Mouse (Mus musculus) intestine, postnatal 0 days (tissue): ENCODE measurements at regions not wholly inside any gene's neighbourhood (a gene's known extent, or its start where the extent isn't known, plus 50 kb on each side); places are given as distances from the start of the nearest gene placed in this dataset.

Source experiments
- ATAC-seq: fragments of 200-750 bp; cut with Nextera tagmentation; 2 replicates; pipeline ENCODE4 v1.8.0; 2017; ENCODE audit warnings: mild to moderate bottlenecking, moderate TSS enrichment, moderate library complexity
- H3K27ac ChIP-seq: fragments of 300-500 bp; sonication (generic); 2 replicates; pipeline ENCODE4 v1.5.1; 2014; ENCODE audit warnings: mild to moderate bottlenecking, low read depth, low read length, moderate library complexity
- H3K27me3 ChIP-seq: fragments of 300-500 bp; sonication (generic); replicated peaks from 2 replicates; pipeline ENCODE4 v1.6.1; 2014; ENCODE audit warnings: low read length, mixed read lengths; ENCODE audit not compliant: control insufficient read depth, insufficient read depth
- H3K36me3 ChIP-seq: fragments of 300-500 bp; sonication (generic); 2 replicates; pipeline ENCODE4 v1.6.1; 2014; ENCODE audit warnings: mild to moderate bottlenecking, moderate library complexity; ENCODE audit not compliant: control insufficient read depth, insufficient read depth
- H3K4me1 ChIP-seq: fragments of 300-500 bp; sonication (generic); replicated peaks from 2 replicates; pipeline ENCODE4 v1.6.1; 2014; ENCODE audit warnings: antibody characterized with exemption, low read length, mixed read lengths; ENCODE audit not compliant: control insufficient read depth, insufficient read depth
- H3K4me2 ChIP-seq: fragments of 300-500 bp; sonication (generic); replicated peaks from 2 replicates; pipeline ENCODE4 v1.6.1; 2014; ENCODE audit warnings: low read depth, mild to moderate bottlenecking, moderate library complexity
- H3K4me3 ChIP-seq: fragments of 300-500 bp; sonication (generic); 2 replicates; pipeline ENCODE4 v1.5.1; 2014; ENCODE audit warnings: low read depth, low read length
- H3K9ac ChIP-seq: fragments of 300-500 bp; sonication (generic); 2 replicates; pipeline ENCODE4 v1.6.1; 2014; ENCODE audit warnings: mild to moderate bottlenecking, low read depth, low read length
- H3K9me3 ChIP-seq: fragments of 300-500 bp; sonication (generic); 2 replicates; pipeline ENCODE4 v1.6.1; 2016; ENCODE audit warnings: mixed run types; ENCODE audit not compliant: control insufficient read depth
- CTCF ChIP-seq: sonication (generic); IDR thresholded peaks from 2 replicates; pipeline ENCODE4 v1.5.1; 2016; ENCODE audit warnings: low read depth, mild to moderate bottlenecking, control low read depth, antibody characterized with exemption, moderate library complexity
- WGBS: fragments of 180-500 bp; shearing (Covaris S2); extraction: QIAGEN DNeasy Blood & Tissue Kit; methylation state at CpG from one replicate; pipeline ENCODE4 v1.1.7; 2014; 5-methylcytosine and 5-hydroxymethylcytosine counted together

- Histone ChIP-seq H3K4me1 (no peaks in the 10 kb centered on the region), H3K4me2 (no peak overlapping the region), H3K36me3 (no peaks in the 10 kb centered on the region), H3K27me3 (no peaks in the 10 kb centered on the region), H3K9ac (no peak overlapping the region), H3K4me3 (no peak overlapping the region), H3K9me3 (no peaks in the 10 kb centered on the region), H3K27ac (no peak overlapping the region)
- ATAC-seq: no peak
- WGBS: 56% methylated on average over 13 of the region's 13 CpGs
- no peak for TF ChIP-seq CTCF
Measured at GRCm38 (mm10) chr3:120472687-120473644, 688.7 kb upstream of the Ptbp2 start.

- Histone ChIP-seq H3K9ac (no peak overlapping the region), H3K9me3 (no peaks in the 10 kb centered on the region), H3K4me3 (no peak overlapping the region), H3K4me1 (no peaks in the 10 kb centered on the region), H3K27ac (no peak overlapping the region), H3K27me3 (no peaks in the 10 kb centered on the region), H3K4me2 (no peak overlapping the region), H3K36me3 (no peaks in the 10 kb centered on the region)
- TF ChIP-seq CTCF: no peak
- ATAC-seq: no peak
- WGBS: 77% methylated on average over 2 of the region's 2 CpGs
Measured at GRCm38 (mm10) chr3:120471878-120472444, 687.7 kb upstream of the Ptbp2 start.

GRCm38 (mm10) chr3:120468887-120469286 lies 684.6 kb upstream of the Ptbp2 start:
- Histone ChIP-seq H3K4me3 (no peak overlapping the region), H3K36me3 (no peaks in the 10 kb centered on the region), H3K9ac (no peak overlapping the region), H3K4me1 (no peaks in the 10 kb centered on the region), H3K4me2 (no peak overlapping the region), H3K27ac (no peak overlapping the region), H3K9me3 (no peaks in the 10 kb centered on the region), H3K27me3 (no peaks in the 10 kb centered on the region)
- no peak for ATAC-seq
- no peak for TF ChIP-seq CTCF
- 68% methylated on average over 2 of the region's 2 CpGs for WGBS

- no peak overlapping the region for H3K4me3 ChIP-seq
Measured at GRCm38 (mm10) chr3:120460717-120461116, 676.5 kb upstream of the Ptbp2 start.

GRCm38 (mm10) chr3:120457912-120458311 lies 673.6 kb upstream of the Ptbp2 start:
- Histone ChIP-seq H3K4me3 (no peak overlapping the region), H3K9me3 (no peaks in the 10 kb centered on the region), H3K27me3 (no peaks in the 10 kb centered on the region), H3K4me1 (no peaks in the 10 kb centered on the region), H3K9ac (no peak overlapping the region), H3K36me3 (no peaks in the 10 kb centered on the region), H3K4me2 (no peak overlapping the region), H3K27ac (no peak overlapping the region)
- no peak for ATAC-seq
- no peak for TF ChIP-seq CTCF
- 73% methylated on average over 7 of the region's 7 CpGs for WGBS

More at GRCm38 (mm10) chr3:120460717-120461116, 676.5 kb upstream of the Ptbp2 start:
- no peak for ATAC-seq
- no peak overlapping the region for H3K27ac ChIP-seq
- H3K9ac ChIP-seq: no peak overlapping the region
- H3K27me3 ChIP-seq: no peaks in the 10 kb centered on the region
- no peaks in the 10 kb centered on the region for H3K4me1 ChIP-seq
- H3K9me3 ChIP-seq: no peaks in the 10 kb centered on the region
- no peak overlapping the region for H3K4me2 ChIP-seq
- no peaks in the 10 kb centered on the region for H3K36me3 ChIP-seq
- TF ChIP-seq CTCF: no peak

GRCm38 (mm10) chr3:120441127-120441526 lies 656.9 kb upstream of the Ptbp2 start:
- H3K27ac ChIP-seq: no peak overlapping the region
- no peak for TF ChIP-seq CTCF
- no peak overlapping the region for H3K4me2 ChIP-seq
- no peaks in the 10 kb centered on the region for H3K9me3 ChIP-seq
- H3K36me3 ChIP-seq: no peaks in the 10 kb centered on the region
- 81% methylated on average over 4 of the region's 4 CpGs for WGBS
- no peak overlapping the region for H3K9ac ChIP-seq
- ATAC-seq: no peak
- no peaks in the 10 kb centered on the region for H3K27me3 ChIP-seq
- no peaks in the 10 kb centered on the region for H3K4me1 ChIP-seq
- no peak overlapping the region for H3K4me3 ChIP-seq
